Mouse (Mus musculus) testis, adult 2 months (tissue): ENCODE results near the gene Dnah14. TPM values are rescaled to one million over a fixed set of nuclear protein-coding genes. Genes with fewer than 3 reads are reported as not detected.

Source experiments
- H3K27ac ChIP-seq: fragments of 200-500 bp; 2 replicates; pipeline ENCODE4 v1.5.1; 2012; ENCODE audit warnings: low read depth, low read length; ENCODE audit not compliant: control insufficient read depth, insufficient read depth
- H3K27me3 ChIP-seq: fragments of 200-500 bp; 2 replicates; pipeline ENCODE4 v1.6.1; 2012; ENCODE audit warnings: mild to moderate bottlenecking, low read length, moderate library complexity; ENCODE audit not compliant: control insufficient read depth, insufficient read depth
- H3K36me3 ChIP-seq: fragments of 200-500 bp; 2 replicates; pipeline ENCODE4 v1.6.1; 2012; ENCODE audit warnings: mild to moderate bottlenecking, low read length; ENCODE audit not compliant: control insufficient read depth, insufficient read depth
- H3K4me1 ChIP-seq: fragments of 200-500 bp; 2 replicates; pipeline ENCODE4 v1.6.1; 2012; ENCODE audit warnings: low read length; ENCODE audit not compliant: control insufficient read depth, insufficient read depth
- H3K4me3 ChIP-seq: fragments of 200-500 bp; 2 replicates; pipeline ENCODE4 v1.5.1; 2012; ENCODE audit warnings: low read depth, mild to moderate bottlenecking, low read length, moderate library complexity, mixed read lengths; ENCODE audit not compliant: control insufficient read depth
- CTCF ChIP-seq: fragments of 200-500 bp; IDR thresholded peaks from 2 replicates; pipeline ENCODE4 v1.5.1; 2012; ENCODE audit warnings: low read depth, mild to moderate bottlenecking, inconsistent platforms, low read length, moderate library complexity; ENCODE audit not compliant: control insufficient read depth, insufficient read depth, insufficient replicate concordance
- POLR2A ChIP-seq: fragments of 200-500 bp; IDR thresholded peaks from 2 replicates; pipeline ENCODE4 v1.6.1; 2012; ENCODE audit warnings: low read depth, mild to moderate bottlenecking, inconsistent platforms, low read length, moderate library complexity; ENCODE audit not compliant: control insufficient read depth
- polyA plus RNA-seq: library from polyadenylated mRNA; depleted of rRNA; stranded (reverse); fragments of >200 nt; gene quantifications from 2 replicates; pipeline ENCODE4 v1.2.3, GENCODE M21; 2012

The Dnah14 gene
- polyA plus RNA-seq, 1 experiment, result 59.2 TPM

DNA sequence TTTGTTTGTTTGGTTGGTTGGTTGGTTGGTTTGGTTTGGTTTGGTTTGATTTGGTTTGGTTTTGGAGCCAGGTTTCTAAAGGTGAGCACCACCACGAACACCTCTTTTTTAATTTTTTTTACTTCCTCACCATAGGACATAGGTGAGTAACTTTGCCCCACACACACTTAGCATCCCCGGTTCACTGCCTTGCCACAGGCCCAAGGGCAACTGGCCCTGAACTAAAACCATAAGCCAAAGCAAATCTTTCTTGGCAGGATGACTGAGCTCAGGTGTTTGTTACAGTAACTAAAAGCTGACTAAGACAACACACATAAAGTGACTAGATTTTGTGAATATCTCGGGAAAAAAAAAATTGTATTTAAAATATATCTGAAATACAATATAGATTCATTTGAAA, 271.0 kb downstream of the Dnah14 start:
- H3K4me1 ChIP-seq, result no peaks in the 10 kb centered on the region; the same call in none of the 2 replicates

DNA sequence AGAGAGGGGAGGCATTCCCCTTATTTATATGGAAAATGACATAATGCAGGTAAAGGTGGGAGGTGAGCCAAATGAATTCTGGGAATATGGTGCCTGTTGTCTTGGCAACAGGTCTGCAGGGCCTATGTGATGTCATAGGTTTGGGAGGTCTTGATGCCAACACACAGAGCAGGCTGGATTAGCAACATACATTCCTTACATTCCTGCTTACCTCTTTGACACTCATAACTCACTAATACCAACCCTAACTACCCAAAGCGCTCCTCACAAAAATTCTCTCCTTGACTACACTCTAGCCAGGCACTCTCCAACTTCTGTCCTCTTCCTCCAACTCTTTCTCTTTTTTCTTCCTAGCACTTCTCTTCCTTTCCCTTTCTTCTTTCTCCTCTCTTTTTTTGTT, 271.9 kb downstream of the Dnah14 start:
- H3K27me3 ChIP-seq, result no peaks in the 10 kb centered on the region; the same call in 1 of the 2 replicates
- no peak overlapping the region for H3K4me3 ChIP-seq
- H3K36me3 ChIP-seq, result no peaks in the 10 kb centered on the region
- no peak overlapping the region for H3K27ac ChIP-seq
- H3K4me1 ChIP-seq, result peaks cover 3% of the 10 kb centered on the region
- TF ChIP-seq POLR2A (no peak), CTCF (no peak)

More for the DNA sequence above, 271.0 kb downstream of the Dnah14 start:
- TF ChIP-seq CTCF, result no peak
- no peak for TF ChIP-seq POLR2A
- H3K27me3 ChIP-seq, result no peaks in the 10 kb centered on the region
- H3K36me3 ChIP-seq, result no peaks in the 10 kb centered on the region
- H3K27ac ChIP-seq, result no peak overlapping the region
- no peak overlapping the region for H3K4me3 ChIP-seq

- TF ChIP-seq CTCF, result no peak
- TF ChIP-seq POLR2A, result no peak
- Histone ChIP-seq H3K4me3 (no peak overlapping the region), H3K27ac (no peak overlapping the region), H3K4me1 (peaks cover 8% of the 10 kb centered on the region), H3K36me3 (no peaks in the 10 kb centered on the region), H3K27me3 (no peaks in the 10 kb centered on the region; the same call in 1 of the 2 replicates)
These were observed 274.1 kb downstream of the Dnah14 start for GRCm38 (mm10) chr1:181850441-181850840.

DNA sequence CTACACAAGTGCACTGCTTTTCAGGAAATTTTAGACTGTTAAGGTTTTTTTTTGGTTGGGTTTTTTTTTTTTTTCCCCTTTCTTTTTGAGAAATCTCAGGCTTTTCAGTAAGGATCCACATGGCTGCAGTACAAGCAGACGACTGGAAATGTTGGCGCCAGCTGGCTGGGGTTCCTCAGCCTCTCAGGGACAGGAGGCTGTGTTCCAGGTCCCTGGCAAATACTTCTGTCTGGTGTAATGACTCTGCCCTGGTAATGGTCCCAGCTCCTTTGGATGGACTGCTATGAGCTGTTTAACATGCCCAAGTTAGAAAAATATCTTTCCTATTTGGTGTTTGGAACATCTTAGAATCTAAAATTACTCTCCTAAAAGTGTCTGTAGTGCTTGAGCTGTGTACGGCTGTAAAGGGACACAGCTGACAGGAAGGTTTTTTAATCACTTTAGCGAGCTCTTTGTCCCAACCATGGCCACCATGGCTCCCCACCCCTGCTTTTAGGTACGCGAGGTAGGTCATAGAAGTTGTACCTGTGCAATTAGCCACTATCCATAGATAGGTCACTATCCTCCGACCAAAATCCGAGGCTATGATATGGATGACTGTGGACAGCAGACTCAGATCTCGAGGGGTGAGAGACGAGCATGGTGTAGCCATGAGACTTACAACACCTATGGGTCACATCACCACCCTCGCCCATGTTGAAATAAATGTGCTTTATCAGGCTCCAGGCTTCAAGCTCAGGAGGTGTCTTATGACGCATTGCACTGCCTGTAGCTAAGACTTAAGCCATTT, 275.4 kb downstream of the Dnah14 start:
- TF ChIP-seq POLR2A (no peak), CTCF (no peak)
- H3K27me3 ChIP-seq, result no peaks in the 10 kb centered on the region; the same call in 1 of the 2 replicates
- H3K27ac ChIP-seq, result no peak overlapping the region
- H3K4me3 ChIP-seq, result no peak overlapping the region
- H3K4me1 ChIP-seq, result peaks cover 8% of the 10 kb centered on the region
- H3K36me3 ChIP-seq, result no peaks in the 10 kb centered on the region

- H3K4me3 ChIP-seq, result no peak overlapping the region
- no peaks in the 10 kb centered on the region for H3K36me3 ChIP-seq
- no peak overlapping the region for H3K27ac ChIP-seq
- peaks cover 8% of the 10 kb centered on the region for H3K4me1 ChIP-seq
- no peak for TF ChIP-seq POLR2A
- TF ChIP-seq CTCF, result no peak
- no peaks in the 10 kb centered on the region; the same call in 1 of the 2 replicates for H3K27me3 ChIP-seq
These were observed 276.1 kb downstream of the Dnah14 start for GRCm38 (mm10) chr1:181852466-181852865.

DNA sequence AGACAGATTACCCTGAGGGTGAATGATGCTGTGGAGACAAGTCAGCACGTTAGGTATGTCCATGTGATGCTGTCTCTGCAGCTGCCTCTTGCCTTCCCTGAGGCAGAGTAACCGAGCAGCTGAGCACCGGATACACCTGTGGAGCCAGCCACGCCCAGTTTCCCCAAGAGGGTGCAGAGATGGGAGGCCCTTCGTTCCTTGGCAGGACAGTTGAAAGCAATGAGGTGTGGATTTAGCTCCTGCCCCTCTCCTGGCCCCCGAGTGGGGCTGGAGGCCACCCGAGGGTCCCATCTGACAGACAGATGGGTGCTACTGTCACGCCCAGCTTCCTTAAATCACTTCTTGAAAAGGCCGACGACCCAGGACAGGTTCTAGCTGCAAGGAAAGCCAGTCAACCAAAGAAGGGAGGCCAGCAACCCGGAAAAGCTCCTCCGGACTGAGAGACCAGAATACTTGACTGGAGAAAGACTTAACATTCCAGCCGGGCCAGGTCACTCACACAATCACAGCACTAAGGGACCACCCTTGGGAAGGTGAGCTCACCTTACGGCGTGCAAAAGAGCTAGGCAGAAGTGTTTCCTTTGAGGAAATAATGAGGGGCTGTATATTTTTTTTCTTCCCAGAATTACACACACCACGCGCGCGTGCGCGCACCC, 276.9 kb downstream of the Dnah14 start:
- Histone ChIP-seq H3K36me3 (no peaks in the 10 kb centered on the region), H3K4me3 (peak overlapping the region; percentile 39), H3K27me3 (no peaks in the 10 kb centered on the region; the same call in 1 of the 2 replicates), H3K27ac (no peak overlapping the region), H3K4me1 (peaks cover 8% of the 10 kb centered on the region)
- TF ChIP-seq POLR2A, result 0 out of 2 replicates have a peak, but pooled peaks have one; percentile 29
- TF ChIP-seq CTCF, result no peak

DNA sequence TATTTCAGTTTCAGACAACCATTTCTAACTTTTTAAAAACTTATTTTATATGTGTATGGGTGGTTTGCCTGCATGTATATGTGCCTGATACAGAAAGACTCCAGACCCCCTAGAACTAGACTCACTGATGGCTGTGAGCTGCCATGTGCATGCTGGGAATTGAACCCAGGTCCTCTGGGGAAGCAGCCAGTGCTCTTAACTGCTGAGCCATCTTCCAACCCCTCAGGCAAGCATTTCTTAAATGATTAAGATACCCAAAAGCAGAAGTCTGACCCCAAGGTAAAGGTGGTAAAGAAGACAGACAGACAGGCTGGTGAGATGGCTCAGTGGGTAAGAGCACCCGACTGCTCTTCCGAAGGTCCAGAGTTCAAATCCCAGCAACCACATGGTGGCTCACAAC, 278.5 kb downstream of the Dnah14 start:
- no peak for TF ChIP-seq CTCF
- no peak for TF ChIP-seq POLR2A
- Histone ChIP-seq H3K27me3 (no peaks in the 10 kb centered on the region; the same call in 1 of the 2 replicates), H3K27ac (no peak overlapping the region), H3K4me1 (peaks cover 8% of the 10 kb centered on the region), H3K36me3 (no peaks in the 10 kb centered on the region), H3K4me3 (no peak overlapping the region)
